Mouse (Mus musculus): ENCODE data around the gene 1110051M20Rik. TPM values are rescaled to one million over a fixed set of nuclear protein-coding genes. Genes with fewer than 3 reads are reported as not detected.

Gene 1110051M20Rik
- polyA plus RNA-seq, 1 experiment, result not detected

GRCm38 (mm10) chr2:91329996-91330738 lies 114.3 kb downstream of the 1110051M20Rik start:
- WGBS, result 50% methylated on average over 8 of the region's 8 CpGs
- no peak overlapping the region for H3K4me3 ChIP-seq (ENCODE audit: insufficient read depth, low read depth, low read length)
- H3K27ac ChIP-seq (ENCODE audit: insufficient read depth, low read depth, low read length), result no peak overlapping the region
- TF ChIP-seq CTCF (IDR thresholded peaks at IDR 0.05; ENCODE audit: insufficient read depth, low read depth, low read length) (no peak), POLR2A (IDR thresholded peaks at IDR 0.05; ENCODE audit: insufficient read depth, low read depth, low read length) (no peak)
- H3K4me1 ChIP-seq (ENCODE audit: control insufficient read depth, insufficient read depth, low read length), result peaks cover 8% of the 10 kb centered on the region; the same call in 1 of the 2 replicates

- no peak overlapping the region for H3K4me3 ChIP-seq (ENCODE audit: insufficient read depth, low read depth, low read length)
- TF ChIP-seq CTCF (IDR thresholded peaks at IDR 0.05; ENCODE audit: insufficient read depth, low read depth, low read length), result no peak
- TF ChIP-seq POLR2A (IDR thresholded peaks at IDR 0.05; ENCODE audit: insufficient read depth, low read depth, low read length), result no peak
- WGBS, result 83% methylated on average over 3 of the region's 3 CpGs
- 0 out of 2 replicates have a peak overlapping the region, but pooled peaks have one; percentile 4 for H3K27ac ChIP-seq (ENCODE audit: insufficient read depth, low read depth, low read length)
- peaks cover 15% of the 10 kb centered on the region for H3K4me1 ChIP-seq (ENCODE audit: control insufficient read depth, insufficient read depth, low read length)
Observed at GRCm38 (mm10) chr2:91328729-91329125, 115.8 kb downstream of the 1110051M20Rik start.

- TF ChIP-seq CTCF (IDR thresholded peaks at IDR 0.05; ENCODE audit: insufficient read depth, low read depth, low read length), result no peak
- TF ChIP-seq POLR2A (IDR thresholded peaks at IDR 0.05; ENCODE audit: insufficient read depth, low read depth, low read length), result no peak
Observed at GRCm38 (mm10) chr2:91327968-91328728, 116.4 kb downstream of the 1110051M20Rik start.

GRCm38 (mm10) chr2:91326746-91327350 lies 117.7 kb downstream of the 1110051M20Rik start:
- no peak for TF ChIP-seq POLR2A (IDR thresholded peaks at IDR 0.05; ENCODE audit: insufficient read depth, low read depth, low read length)
- TF ChIP-seq CTCF (IDR thresholded peaks at IDR 0.05; ENCODE audit: insufficient read depth, low read depth, low read length), result no peak
- H3K27ac ChIP-seq (ENCODE audit: insufficient read depth, low read depth, low read length), result 0 out of 2 replicates have a peak overlapping the region, but pooled peaks have one; percentile 12
- H3K4me3 ChIP-seq (ENCODE audit: insufficient read depth, low read depth, low read length), result no peak overlapping the region
- H3K4me1 ChIP-seq (ENCODE audit: control insufficient read depth, insufficient read depth, low read length), result peaks cover 15% of the 10 kb centered on the region
- WGBS, result 68% methylated on average over 13 of the region's 13 CpGs

More at GRCm38 (mm10) chr2:91327968-91328728, 116.4 kb downstream of the 1110051M20Rik start:
- no peak overlapping the region for H3K4me3 ChIP-seq (ENCODE audit: insufficient read depth, low read depth, low read length)
- 0 out of 2 replicates have a peak overlapping the region, but pooled peaks have one; percentile 4 for H3K27ac ChIP-seq (ENCODE audit: insufficient read depth, low read depth, low read length)
- 50% methylated on average over 12 of the region's 12 CpGs for WGBS
- peaks cover 15% of the 10 kb centered on the region for H3K4me1 ChIP-seq (ENCODE audit: control insufficient read depth, insufficient read depth, low read length)

- TF ChIP-seq POLR2A (IDR thresholded peaks at IDR 0.05; ENCODE audit: insufficient read depth, low read depth, low read length), result no peak
- no peak for TF ChIP-seq CTCF (IDR thresholded peaks at IDR 0.05; ENCODE audit: insufficient read depth, low read depth, low read length)
- Histone ChIP-seq H3K27ac (ENCODE audit: insufficient read depth, low read depth, low read length) (peak overlapping the region; percentile 50; the same call in 1 of the 2 replicates), H3K4me3 (ENCODE audit: insufficient read depth, low read depth, low read length) (no peak overlapping the region), H3K4me1 (ENCODE audit: control insufficient read depth, insufficient read depth, low read length) (peaks cover 15% of the 10 kb centered on the region)
- WGBS, result 37% methylated on average over 15 of the region's 15 CpGs
Observed at GRCm38 (mm10) chr2:91324761-91325421, 119.6 kb downstream of the 1110051M20Rik start.

- 19% methylated on average over 1 of the region's 1 CpGs for WGBS
- H3K4me3 ChIP-seq (ENCODE audit: insufficient read depth, low read depth, low read length), result no peak overlapping the region
- H3K27ac ChIP-seq (ENCODE audit: insufficient read depth, low read depth, low read length), result peak overlapping the region; percentile 50; the same call in 1 of the 2 replicates
- H3K4me1 ChIP-seq (ENCODE audit: control insufficient read depth, insufficient read depth, low read length), result peaks cover 15% of the 10 kb centered on the region
- TF ChIP-seq CTCF (IDR thresholded peaks at IDR 0.05; ENCODE audit: insufficient read depth, low read depth, low read length), result no peak
- no peak for TF ChIP-seq POLR2A (IDR thresholded peaks at IDR 0.05; ENCODE audit: insufficient read depth, low read depth, low read length)
Observed at GRCm38 (mm10) chr2:91324346-91324745, 120.2 kb downstream of the 1110051M20Rik start.

- WGBS, result 76% methylated on average over 4 of the region's 4 CpGs
- TF ChIP-seq CTCF (IDR thresholded peaks at IDR 0.05; ENCODE audit: insufficient read depth, low read depth, low read length), result no peak
- TF ChIP-seq POLR2A (IDR thresholded peaks at IDR 0.05; ENCODE audit: insufficient read depth, low read depth, low read length), result no peak
- H3K4me1 ChIP-seq (ENCODE audit: control insufficient read depth, insufficient read depth, low read length), result peaks cover 8% of the 10 kb centered on the region
- H3K4me3 ChIP-seq (ENCODE audit: insufficient read depth, low read depth, low read length), result no peak overlapping the region
- H3K27ac ChIP-seq (ENCODE audit: insufficient read depth, low read depth, low read length), result no peak overlapping the region
Observed at GRCm38 (mm10) chr2:91322490-91322889, 122.0 kb downstream of the 1110051M20Rik start.

GRCm38 (mm10) chr2:91321923-91322322 lies 122.6 kb downstream of the 1110051M20Rik start:
- TF ChIP-seq CTCF (IDR thresholded peaks at IDR 0.05; ENCODE audit: insufficient read depth, low read depth, low read length) (no peak), POLR2A (IDR thresholded peaks at IDR 0.05; ENCODE audit: insufficient read depth, low read depth, low read length) (no peak)
- Histone ChIP-seq H3K27ac (ENCODE audit: insufficient read depth, low read depth, low read length) (no peak overlapping the region), H3K4me3 (ENCODE audit: insufficient read depth, low read depth, low read length) (no peak overlapping the region), H3K4me1 (ENCODE audit: control insufficient read depth, insufficient read depth, low read length) (peaks cover 7% of the 10 kb centered on the region)
- WGBS, result 98% methylated on average over 2 of the region's 2 CpGs
